Mouse (Mus musculus): ENCODE data around the gene Cacnb4. TPM values are rescaled to one million over a fixed set of nuclear protein-coding genes. Genes with fewer than 3 reads are reported as not detected.

Gene Cacnb4
- polyA plus RNA-seq (2012): not detected in 2 replicates

GRCm38 (mm10) chr2:52676023-52676912 lies at the start of gene Cacnb4:
Cacnb4 (minus strand) TSS chr2:52676831.

GRCm38 (mm10) chr2:52424747-52425522 lies 251.7 kb downstream of the Cacnb4 start, which contains the start of gene Arl5a:
Arl5a (minus strand) TSS chr2:52424901.

GRCm38 (mm10) chr2:52378448-52378804 lies 298.2 kb downstream of the Cacnb4 start, which contains the start of gene Neb:
Neb (minus strand) TSS chr2:52378474.

Other genes with a start within 250 kb of the Cacnb4 start
- 8.3 and 13.8 TPM in 2 replicates for gene Stam2, start 65.5 kb upstream of the Cacnb4 start, polyA plus RNA-seq (2012)
- 2.2 and 2.5 TPM in 2 replicates for gene Fmnl2, start 181.0 kb upstream of the Cacnb4 start, polyA plus RNA-seq (2012)